Mouse (Mus musculus) testis, postnatal 14 days (tissue): ENCODE measurements around the gene Rsbn1l.
A peak's percentile ranks its signal among the peaks of the same experiment; 100 is the strongest.

Source experiments
- DNase-seq: peaks from one replicate; pipeline ENCODE4 v3.0.0; 2021; ENCODE audit warnings: low spot score

Gene Rsbn1l

GRCm38 (mm10) chr5:20904647-20905046 is 51.6 kb downstream of the Rsbn1l start:
- DNase-seq, result no peak

- DNase-seq, result no peak
These were observed 58.6 kb downstream of the Rsbn1l start for GRCm38 (mm10) chr5:20897446-20898167.

- no peak for DNase-seq
These were observed 72.1 kb downstream of the Rsbn1l start for GRCm38 (mm10) chr5:20884036-20884620.

- peak; percentile 98 for DNase-seq
These were observed 74.0 kb downstream of the Rsbn1l start, which contains the start of the genes Phtf2 and Tmem60 for GRCm38 (mm10) chr5:20881915-20882800. Phtf2 (minus strand) TSS chr5:20882124. Tmem60 (plus strand) TSS chr5:20882191.

GRCm38 (mm10) chr5:20880797-20881775 is 75.1 kb downstream of the Rsbn1l start:
- DNase-seq, result peak; percentile 69

GRCm38 (mm10) chr5:20880386-20880785 is 75.8 kb downstream of the Rsbn1l start:
- DNase-seq, result no peak

- no peak for DNase-seq
These were observed 79.2 kb downstream of the Rsbn1l start for GRCm38 (mm10) chr5:20876934-20877426.

- DNase-seq, result no peak
These were observed 83.1 kb downstream of the Rsbn1l start for GRCm38 (mm10) chr5:20873146-20873545.

- no peak for DNase-seq
These were observed 90.9 kb downstream of the Rsbn1l start for GRCm38 (mm10) chr5:20865193-20865755.

GRCm38 (mm10) chr5:20864216-20864969 is 91.8 kb downstream of the Rsbn1l start:
- no peak for DNase-seq

- DNase-seq, result no peak
These were observed 94.3 kb downstream of the Rsbn1l start for GRCm38 (mm10) chr5:20861901-20862300.

- DNase-seq, result no peak
These were observed 95.6 kb downstream of the Rsbn1l start for GRCm38 (mm10) chr5:20860565-20860964.

GRCm38 (mm10) chr5:20858404-20858803 is 97.8 kb downstream of the Rsbn1l start:
- DNase-seq, result no peak

GRCm38 (mm10) chr5:20855066-20855465 is 101.1 kb downstream of the Rsbn1l start:
- DNase-seq, result no peak

- no peak for DNase-seq
These were observed 109.2 kb downstream of the Rsbn1l start for GRCm38 (mm10) chr5:20847010-20847409.

- DNase-seq, result no peak
These were observed 112.4 kb downstream of the Rsbn1l start for GRCm38 (mm10) chr5:20843816-20844215.

GRCm38 (mm10) chr5:20843405-20843804 is 112.8 kb downstream of the Rsbn1l start:
- no peak for DNase-seq
